Mouse (Mus musculus) kidney, adult 8-10 months (tissue): Measurements from ENCODE around the gene Sf3b6.

Source experiments
- DNase-seq, 2 experiments: peaks; one replicate each; pipeline ENCODE4 v3.0.0; 2022

The Sf3b6 gene

GRCm38 (mm10) chr12:4841392-4841887, 24.1 kb downstream of the Sf3b6 start, which contains the start of gene Fkbp1b:
Gene Fkbp1b (minus strand): TSS chr12:4841591.
- DNase-seq: peak in 1 of 2 experiments; percentile 29

GRCm38 (mm10) chr12:4842456-4842855, 25.1 kb downstream of the Sf3b6 start:
- DNase-seq: no peak

DNA sequence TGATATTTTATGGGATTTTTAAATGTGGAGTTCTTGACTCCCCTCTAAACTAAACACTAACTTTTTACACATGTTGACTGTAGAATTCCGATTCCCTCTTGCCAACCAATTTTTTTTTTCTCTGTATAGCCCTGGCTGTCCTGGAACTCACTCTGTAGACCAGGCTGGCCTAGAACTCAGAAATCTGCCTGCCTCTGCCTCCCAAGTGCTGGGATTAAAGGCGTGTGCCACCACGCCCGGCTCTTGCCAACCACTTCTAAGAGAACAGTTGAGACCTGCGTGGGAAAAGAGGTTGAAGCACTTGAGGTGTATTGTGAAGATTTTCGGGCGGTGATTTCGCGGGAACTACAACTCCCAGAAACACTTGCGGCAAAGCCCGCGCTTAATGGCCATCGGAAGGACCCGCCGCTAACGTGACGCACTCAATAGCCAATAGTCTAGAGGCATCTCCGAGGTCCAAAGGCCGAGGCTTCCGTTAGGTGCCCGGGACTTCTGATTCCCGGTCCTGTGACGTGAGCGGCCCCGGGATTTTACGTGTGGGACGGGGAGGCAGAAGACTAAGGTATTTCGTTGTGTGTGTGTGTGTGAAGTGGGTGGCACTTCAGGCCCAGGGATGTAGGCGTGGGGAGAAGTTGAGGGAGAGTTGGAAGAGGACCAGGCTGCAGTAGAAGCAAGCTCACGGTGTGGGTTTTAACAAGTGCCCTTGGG, 25.7 kb downstream of the Sf3b6 start, which contains the start of gene Wdcp:
TSS of gene Wdcp (plus strand) at position 414 of the 708 bp plus-strand sequence.
- DNase-seq: peak; percentile 91 to 92

DNA sequence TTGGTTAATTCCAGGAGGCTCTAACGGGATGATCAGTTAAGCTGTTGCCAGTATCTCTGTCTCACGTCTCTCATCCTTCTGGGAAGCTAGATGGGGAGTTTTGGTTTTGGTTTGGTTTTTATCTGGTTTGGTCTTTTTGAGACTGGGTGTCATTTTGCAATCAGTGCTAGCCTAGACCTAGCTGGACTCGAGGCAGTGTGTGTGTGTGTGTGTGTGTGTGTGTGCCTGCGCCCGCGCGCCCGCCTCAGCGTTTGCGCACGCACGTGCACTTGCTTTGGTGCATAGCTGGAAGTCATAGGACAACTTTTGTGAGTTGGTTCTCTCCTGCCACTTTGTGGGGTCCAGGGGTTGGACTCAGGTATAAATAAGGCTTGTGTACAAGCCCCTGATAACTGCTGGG, 26.4 kb downstream of the Sf3b6 start:
- DNase-seq: peak in 1 of 2 experiments; percentile 20

GRCm38 (mm10) chr12:4856160-4856559, 38.8 kb downstream of the Sf3b6 start:
- peak in 1 of 2 experiments; percentile 41 for DNase-seq

DNA sequence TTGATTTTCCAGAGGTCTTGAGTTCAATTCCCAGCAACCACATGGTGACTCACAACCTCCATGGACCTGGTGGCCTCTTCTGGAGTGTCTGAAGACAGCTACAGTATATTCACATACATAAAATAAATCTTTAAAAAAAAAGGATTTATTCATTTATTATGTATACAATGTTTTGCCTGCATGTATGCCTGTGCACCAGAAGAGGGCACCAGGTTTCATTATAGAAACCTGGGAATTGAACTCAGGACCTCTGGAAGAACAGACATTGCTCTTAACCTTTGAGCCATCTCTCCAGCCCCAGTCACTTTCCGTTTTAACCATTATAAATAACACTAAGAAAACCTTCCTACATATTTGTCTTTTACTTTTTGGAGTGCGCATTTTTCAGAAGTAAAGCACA, 39.5 kb downstream of the Sf3b6 start:
- DNase-seq: no peak

GRCm38 (mm10) chr12:4859241-4859914, 42.0 kb downstream of the Sf3b6 start:
- DNase-seq: no peak

DNA sequence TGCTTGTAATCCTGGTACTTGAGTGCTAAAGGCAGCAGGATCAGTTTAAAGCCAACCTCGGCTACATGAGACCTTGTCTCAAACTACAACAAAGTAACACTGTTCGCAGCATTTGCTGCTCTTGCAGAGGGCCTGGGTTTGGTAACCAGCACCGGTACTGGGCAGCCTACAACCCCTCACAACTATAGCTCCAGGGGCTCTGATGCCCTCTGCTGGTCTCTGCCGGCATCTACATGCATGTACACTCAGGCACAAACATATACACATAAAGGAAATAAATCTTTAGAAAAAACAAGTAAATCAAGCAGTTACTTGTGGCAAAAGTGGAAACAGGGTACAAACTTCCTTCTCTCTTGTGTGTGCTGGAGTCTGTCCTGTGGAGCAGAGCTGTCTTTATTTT, 45.3 kb downstream of the Sf3b6 start:
- no peak for DNase-seq

GRCm38 (mm10) chr12:4863654-4864337, 46.5 kb downstream of the Sf3b6 start:
- peak; percentile 72 to 92 for DNase-seq

DNA sequence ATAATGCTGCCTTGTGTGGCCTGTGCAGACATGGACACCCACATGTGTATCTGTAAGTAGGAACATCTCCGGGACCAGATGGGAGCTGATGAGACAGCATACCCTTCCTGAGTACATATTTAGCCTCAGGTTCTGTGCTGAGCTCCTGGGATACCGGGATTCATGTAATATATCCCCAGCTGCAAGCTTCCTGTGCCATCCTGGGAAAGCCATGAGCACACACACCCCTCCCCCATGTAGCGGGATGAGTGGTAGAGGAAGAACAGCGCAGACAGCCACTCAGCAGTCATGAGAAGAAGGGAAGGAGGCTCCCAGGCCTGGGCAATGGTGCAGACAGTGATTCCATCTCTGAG, 47.0 kb downstream of the Sf3b6 start:
- no peak for DNase-seq

DNA sequence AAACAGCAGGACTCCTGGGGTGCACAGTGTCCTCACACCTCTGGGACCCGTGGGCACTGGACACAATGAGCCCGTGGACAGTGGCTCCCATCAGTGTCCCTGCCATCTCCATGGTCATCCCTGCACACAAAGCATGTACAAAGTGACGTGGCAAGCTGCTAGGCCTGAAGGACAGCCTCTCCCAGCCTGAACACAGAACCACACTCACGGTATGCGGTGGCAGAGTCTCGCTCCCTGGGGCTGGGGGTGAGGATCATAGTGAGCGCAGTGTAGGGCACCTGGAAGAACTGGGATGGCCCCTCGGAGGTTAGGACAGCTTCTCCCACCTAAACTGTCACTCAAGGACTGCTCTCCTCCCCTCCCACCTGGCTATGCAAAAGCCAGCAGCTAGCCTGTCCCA, 51.6 kb downstream of the Sf3b6 start:
- no peak for DNase-seq

DNA sequence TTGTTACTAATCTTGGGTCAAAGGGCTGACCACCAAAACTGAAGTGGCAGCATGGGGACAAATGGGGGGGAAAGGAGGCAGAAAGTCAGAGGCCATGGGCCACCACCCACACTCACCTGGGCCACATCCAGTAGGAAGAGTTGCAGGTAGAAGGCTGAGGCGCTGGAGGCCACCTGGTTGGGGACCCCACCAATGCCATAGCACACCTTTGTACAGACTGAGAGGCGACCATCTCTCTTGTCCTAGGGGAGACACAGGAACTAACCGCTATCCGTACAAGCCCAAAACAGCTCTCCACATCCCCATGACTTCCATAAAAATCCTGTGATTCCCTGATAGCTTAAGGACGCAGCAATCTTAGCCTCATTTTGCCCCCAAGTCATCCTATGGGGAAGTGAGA, 53.9 kb downstream of the Sf3b6 start:
- DNase-seq: no peak

DNA sequence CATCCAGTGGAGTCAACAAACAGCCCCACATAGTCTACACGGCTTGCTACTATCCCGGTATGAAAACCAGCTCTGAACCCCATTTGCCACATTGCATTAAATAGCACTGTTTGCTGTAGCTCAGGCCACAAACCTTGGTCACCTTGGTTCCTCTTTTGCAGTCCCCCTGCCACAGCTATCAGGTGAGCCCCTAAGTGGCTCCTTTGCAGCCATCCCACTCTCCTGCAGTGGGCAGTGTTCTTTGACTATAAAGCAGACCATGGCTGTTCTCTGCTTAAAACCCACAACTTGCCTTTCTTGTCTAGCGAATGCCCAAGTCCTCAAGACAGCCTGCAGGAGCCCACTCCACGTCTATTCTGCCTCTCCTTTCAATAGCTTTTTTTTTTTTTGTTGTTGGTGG, 54.9 kb downstream of the Sf3b6 start:
- DNase-seq: no peak

DNA sequence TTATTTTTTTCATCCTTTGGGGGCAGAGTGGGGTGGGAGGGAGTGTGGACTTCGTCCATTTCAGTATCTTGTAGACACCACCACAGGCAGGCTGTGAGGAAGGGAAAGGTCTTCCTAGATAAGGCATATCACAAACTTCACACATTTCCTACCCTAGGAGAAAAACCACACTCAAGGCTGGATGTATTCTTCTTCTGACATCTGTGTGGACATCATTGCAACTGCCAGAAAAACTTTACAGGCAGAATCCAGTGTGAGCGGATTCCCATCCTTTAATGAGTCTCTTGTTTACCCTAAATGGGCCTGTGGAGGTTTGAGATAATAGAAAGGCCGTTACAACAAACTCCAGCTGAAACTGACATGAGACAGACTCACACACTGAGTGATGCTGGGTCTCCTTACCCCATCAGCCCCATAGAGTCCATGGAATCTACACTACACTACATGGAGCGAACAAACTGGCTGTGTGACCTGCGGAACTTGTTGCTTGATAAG, 55.7 kb downstream of the Sf3b6 start:
- no peak for DNase-seq

DNA sequence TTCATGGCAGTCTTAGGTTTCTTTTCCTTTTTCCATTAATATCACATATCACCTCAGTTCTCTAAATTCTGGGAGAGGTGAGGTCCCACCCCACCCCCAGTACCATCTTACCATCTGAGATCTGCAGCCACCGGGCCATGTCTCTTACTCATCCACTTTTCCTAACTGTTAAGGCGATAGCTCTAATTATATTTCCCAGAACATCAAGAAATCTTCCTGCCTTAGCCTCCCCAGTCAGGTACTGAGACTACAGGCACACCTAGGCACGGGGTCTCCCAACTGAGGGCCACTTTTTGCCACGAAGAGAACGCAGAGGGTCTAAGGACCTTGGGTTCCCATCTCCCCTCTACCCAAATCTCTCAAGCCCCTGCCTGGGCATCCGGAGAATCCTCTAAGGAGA, 56.2 kb downstream of the Sf3b6 start:
- DNase-seq: no peak

GRCm38 (mm10) chr12:4874161-4874927, 57.0 kb downstream of the Sf3b6 start, which contains the start of gene Mfsd2b:
Gene Mfsd2b (minus strand): TSS chr12:4874359.
- DNase-seq: peak; percentile 68 to 75

- no peak for DNase-seq
Measured at GRCm38 (mm10) chr12:4875623-4876022, 58.3 kb downstream of the Sf3b6 start.
